15 mouse cellular contexts compared by ENCODE assay signal in genomic region chr10:117440225-117440976, GRCm38 (mm10).
"Had no signal": no experiment of that assay in that cellular context is flagged by ENCODE, and none has a peak within 500 bp of the region (broad histone marks: within the 10 kb centered on the region; RNA-seq: fewer than 3 reads in every experiment).

No protein-coding gene starts in this region.

- H3K9me3 ChIP-seq: liver, embryonic 15.5 days; lung, embryonic 15.5 days had no signal

- DNase-seq: liver, postnatal 0 days; lung, adult 2 months; lung, postnatal 14 days; lung, postnatal 36 days; right cerebral cortex, postnatal 14 days; spleen, adult 18-20 months; thymus, adult 18-20 months; thymus, postnatal 14 days; thymus, postnatal 36 days had no signal

- H3K27ac ChIP-seq: liver, embryonic 15.5 days; lung, embryonic 15.5 days; macrophage; neural tube, embryonic 12.5 days had no signal

- H3K36me3 ChIP-seq: liver, embryonic 15.5 days; lung, embryonic 15.5 days; neural tube, embryonic 12.5 days had no signal

- H3K4me2 ChIP-seq: liver, embryonic 15.5 days; lung, embryonic 15.5 days had no signal

- H3K4me3 ChIP-seq: liver, embryonic 15.5 days; lung, embryonic 15.5 days; megakaryocyte, embryonic 14.5 days; neural tube, embryonic 12.5 days had no signal

- ATAC-seq: liver, postnatal 0 days; lung, postnatal 0 days had no signal

- H3K9ac ChIP-seq: liver, embryonic 15.5 days; liver, postnatal 0 days; lung, embryonic 15.5 days; neural tube, embryonic 12.5 days had no signal

- H3K27me3 ChIP-seq: megakaryocyte, embryonic 14.5 days; neural tube, embryonic 12.5 days had no signal
